Mouse (Mus musculus) midbrain, embryonic 14.5 days (tissue): ENCODE results near the gene Sbpl. TPM values are rescaled to one million over a fixed set of nuclear protein-coding genes. Genes with fewer than 3 reads are reported as not detected.
"Not testable (repeated sequence)": the region's sequence is repeated elsewhere in the genome, so short reads cannot be mapped to it uniquely, and the experiment has no call there.

Experiments used
- ATAC-seq: fragments of 200-750 bp; cut with Nextera tagmentation; 2 replicates; pipeline ENCODE4 v1.8.0; 2017; ENCODE audit warnings: moderate number of reproducible peaks, moderate library complexity; ENCODE audit not compliant: low FRiP score, low TSS enrichment
- DNase-seq: peaks from one replicate; pipeline ENCODE4 v3.0.0-alpha.2; 2015
- H3K27ac ChIP-seq: fragments of 300-500 bp; sonication (generic); replicated peaks from 2 replicates; pipeline ENCODE4 v1.5.1; 2014; ENCODE audit warnings: mild to moderate bottlenecking, low read depth, low read length, moderate library complexity
- H3K27me3 ChIP-seq: fragments of 300-500 bp; sonication (generic); 2 replicates; pipeline ENCODE4 v1.6.1; 2014; ENCODE audit warnings: low read length, control low read depth, mixed read lengths; ENCODE audit not compliant: control insufficient read depth, insufficient read depth
- H3K36me3 ChIP-seq: fragments of 300-500 bp; sonication (generic); 2 replicates; pipeline ENCODE4 v1.6.1; 2014; ENCODE audit warnings: low read length, control low read depth; ENCODE audit not compliant: control insufficient read depth, insufficient read depth
- H3K4me1 ChIP-seq: fragments of 300-500 bp; sonication (generic); 2 replicates; pipeline ENCODE4 v1.6.1; 2014; ENCODE audit warnings: mild to moderate bottlenecking, antibody characterized with exemption, low read length, control low read depth; ENCODE audit not compliant: control insufficient read depth, insufficient read depth
- H3K4me2 ChIP-seq: fragments of 300-500 bp; sonication (generic); 2 replicates; pipeline ENCODE4 v1.6.1; 2014; ENCODE audit warnings: mild to moderate bottlenecking, low read length, moderate library complexity
- H3K4me3 ChIP-seq: fragments of 300-500 bp; sonication (generic); replicated peaks from 2 replicates; pipeline ENCODE4 v1.5.1; 2014; ENCODE audit warnings: low read depth, low read length
- H3K9ac ChIP-seq: fragments of 300-500 bp; sonication (generic); replicated peaks from 2 replicates; pipeline ENCODE4 v1.6.1; 2014; ENCODE audit warnings: mild to moderate bottlenecking, low read length, moderate library complexity
- H3K9me3 ChIP-seq: fragments of 300-500 bp; sonication (generic); 2 replicates; pipeline ENCODE4 v1.6.1; 2016; ENCODE audit warnings: low read length, control low read depth, mixed read lengths; ENCODE audit not compliant: control insufficient read depth
- WGBS: fragments of 180-500 bp; shearing (Covaris S2); extraction: QIAGEN DNeasy Blood & Tissue Kit; methylation state at CpG from one replicate; pipeline ENCODE4 v1.1.7; 2014; 5-methylcytosine and 5-hydroxymethylcytosine counted together
- polyA plus RNA-seq: library from polyadenylated mRNA; unstranded; fragments of >200 nt; fragmentation: Nextera tagmentation; extraction: Ambion mirVana; gene quantifications from 2 replicates; pipeline ENCODE4 v1.2.1, GENCODE M21; 2014

Sbpl gene
- polyA plus RNA-seq, 1 experiment from 2014 or later, result not detected

GRCm38 (mm10) chr17:23968780-23969179, 13.7 kb upstream of the Sbpl start:
- WGBS, result 53% methylated on average over 2 of the region's 2 CpGs
- DNase-seq, result no peak

DNA sequence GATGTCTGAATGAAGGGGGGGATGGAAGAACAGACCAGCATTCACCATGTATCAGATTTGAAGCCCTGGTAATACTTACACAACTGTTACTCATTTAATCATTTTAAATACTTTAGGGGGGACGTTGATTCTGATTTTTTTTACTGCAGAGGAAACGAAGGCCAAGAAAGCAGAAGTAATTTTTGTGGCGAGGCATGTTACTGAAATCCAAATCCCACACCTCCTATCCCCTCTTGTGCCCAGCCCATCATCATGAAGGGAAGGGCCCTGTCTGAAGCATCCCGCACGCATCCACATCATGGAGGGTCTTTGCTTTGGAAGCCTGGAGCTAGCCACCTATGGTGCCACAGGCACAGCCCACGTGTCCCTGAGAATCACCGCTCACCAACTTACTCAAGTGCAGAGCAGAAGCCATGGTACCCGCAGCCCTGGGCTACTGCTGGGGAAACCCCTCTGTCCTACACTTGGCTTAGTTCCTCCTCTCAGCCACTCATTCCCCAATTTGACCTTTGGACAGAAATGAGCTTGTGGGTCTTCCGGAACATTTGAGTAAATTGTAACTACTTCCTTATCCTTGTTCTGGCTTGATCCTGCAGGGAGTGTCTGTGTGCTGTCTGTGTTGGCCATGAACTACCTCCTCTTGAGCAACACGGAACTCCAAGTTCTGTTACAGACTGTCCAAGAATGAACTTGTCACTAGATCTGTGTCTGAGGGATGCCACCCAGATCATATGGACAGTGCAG, 11.8 kb upstream of the Sbpl start:
- 89% methylated on average over 10 of the region's 10 CpGs for WGBS
- Histone ChIP-seq H3K27ac (no peak overlapping the region), H3K27me3 (no peaks in the 10 kb centered on the region), H3K9ac (no peak overlapping the region), H3K36me3 (no peaks in the 10 kb centered on the region), H3K9me3 (no peaks in the 10 kb centered on the region), H3K4me3 (no peak overlapping the region), H3K4me2 (no peak overlapping the region), H3K4me1 (no peaks in the 10 kb centered on the region)
- no peak for DNase-seq
- no peak for ATAC-seq

More at GRCm38 (mm10) chr17:23968780-23969179, 13.7 kb upstream of the Sbpl start:
- H3K9ac ChIP-seq, result no peak overlapping the region
- no peak for ATAC-seq
- H3K27me3 ChIP-seq, result no peaks in the 10 kb centered on the region
- no peaks in the 10 kb centered on the region for H3K4me1 ChIP-seq
- H3K9me3 ChIP-seq, result no peaks in the 10 kb centered on the region
- H3K4me2 ChIP-seq, result no peak overlapping the region
- H3K36me3 ChIP-seq, result no peaks in the 10 kb centered on the region
- H3K4me3 ChIP-seq, result no peak overlapping the region
- H3K27ac ChIP-seq, result no peak overlapping the region

- no peak overlapping the region for H3K27ac ChIP-seq
- H3K27me3 ChIP-seq, result no peaks in the 10 kb centered on the region
- no peak overlapping the region for H3K9ac ChIP-seq
- no peak overlapping the region for H3K4me3 ChIP-seq
- H3K9me3 ChIP-seq, result no peaks in the 10 kb centered on the region
- 25% methylated on average over 6 of the region's 6 CpGs for WGBS
- no peaks in the 10 kb centered on the region for H3K4me1 ChIP-seq
- ATAC-seq (no peak), DNase-seq (no peak)
- no peak overlapping the region for H3K4me2 ChIP-seq
- H3K36me3 ChIP-seq, result no peaks in the 10 kb centered on the region
Measured at GRCm38 (mm10) chr17:23965805-23966425, 10.8 kb upstream of the Sbpl start.

DNA sequence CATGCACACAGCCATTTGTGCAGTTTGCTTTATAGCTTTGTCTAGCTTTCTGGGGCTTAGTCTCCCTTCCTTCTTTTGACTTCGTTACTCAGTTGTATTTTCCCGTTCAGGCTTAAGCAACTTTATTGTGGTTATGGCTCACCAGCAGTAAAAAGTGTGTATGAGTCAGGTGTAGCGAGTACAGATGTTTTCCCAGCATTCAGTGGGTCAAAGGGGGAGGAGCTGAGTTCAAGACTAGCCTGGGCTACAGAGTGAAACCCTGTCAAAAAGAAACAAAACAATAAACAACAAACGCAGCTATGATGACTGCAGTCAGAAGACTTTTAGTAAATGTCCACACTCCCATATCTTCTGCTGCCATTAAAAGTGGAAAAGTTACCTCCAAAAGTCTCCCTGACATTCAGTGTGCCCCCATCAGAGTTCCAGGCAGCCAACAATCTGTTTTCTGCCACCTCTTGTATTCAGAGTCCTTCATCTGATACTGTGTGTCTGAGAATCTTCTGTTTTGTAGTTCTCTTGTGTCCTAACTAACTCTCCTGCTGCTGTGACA, 6.6 kb upstream of the Sbpl start:
- no peak overlapping the region for H3K27ac ChIP-seq
- no peaks in the 10 kb centered on the region for H3K27me3 ChIP-seq
- ATAC-seq (no peak), DNase-seq (no peak)
- no peaks in the 10 kb centered on the region for H3K4me1 ChIP-seq
- no peak overlapping the region for H3K4me3 ChIP-seq
- 69% methylated on average over 4 of the region's 4 CpGs for WGBS
- no peaks in the 10 kb centered on the region for H3K36me3 ChIP-seq
- H3K4me2 ChIP-seq, result no peak overlapping the region
- H3K9ac ChIP-seq, result no peak overlapping the region
- H3K9me3 ChIP-seq, result no peaks in the 10 kb centered on the region

- Histone ChIP-seq H3K4me2 (no peak overlapping the region), H3K9ac (no peak overlapping the region), H3K27me3 (no peaks in the 10 kb centered on the region), H3K4me1 (no peaks in the 10 kb centered on the region), H3K36me3 (no peaks in the 10 kb centered on the region), H3K27ac (0 out of 2 replicates have a peak overlapping the region, but pooled peaks have one; percentile 37), H3K4me3 (no peak overlapping the region), H3K9me3 (no peaks in the 10 kb centered on the region)
- WGBS, result 38% methylated on average over 3 of the region's 3 CpGs
- DNase-seq, result peak; percentile 93
- peak; percentile 85; the same call in 1 of the 2 replicates for ATAC-seq
Measured at GRCm38 (mm10) chr17:23960084-23960738, 5.1 kb upstream of the Sbpl start.

GRCm38 (mm10) chr17:23950828-23951227, 4.2 kb downstream of the Sbpl start:
- not testable (repeated sequence) for H3K4me3 ChIP-seq, ATAC-seq, H3K36me3 ChIP-seq, H3K4me2 ChIP-seq, H3K9ac ChIP-seq, H3K27ac ChIP-seq, H3K27me3 ChIP-seq, H3K9me3 ChIP-seq, DNase-seq, H3K4me1 ChIP-seq
- 78% methylated on average over 4 of the region's 4 CpGs for WGBS

DNA sequence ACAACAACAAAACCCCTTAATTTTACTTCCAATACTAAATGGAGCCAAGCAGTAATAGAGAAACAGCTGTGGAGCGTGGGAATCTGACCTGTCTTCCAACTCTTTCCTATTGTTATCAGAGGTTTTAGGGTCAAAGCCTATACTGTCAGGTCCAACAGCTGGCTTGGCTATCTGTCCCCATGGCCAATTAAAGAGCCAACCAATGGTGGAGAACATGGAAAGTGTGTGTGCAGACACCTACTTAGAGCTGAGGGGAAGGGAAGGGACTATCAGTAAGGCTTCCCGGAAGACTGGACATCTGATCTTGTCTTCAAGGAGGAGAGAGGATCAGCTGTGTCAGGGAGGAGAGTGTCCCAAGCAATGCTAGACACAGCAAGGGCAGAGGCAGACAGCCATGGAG, 6.0 kb downstream of the Sbpl start:
- H3K9me3 ChIP-seq, result no peaks in the 10 kb centered on the region
- H3K4me2 ChIP-seq, result no peak overlapping the region
- no peak overlapping the region for H3K27ac ChIP-seq
- ATAC-seq (no peak), DNase-seq (no peak)
- no peaks in the 10 kb centered on the region for H3K27me3 ChIP-seq
- H3K4me1 ChIP-seq, result no peaks in the 10 kb centered on the region
- no peak overlapping the region for H3K9ac ChIP-seq
- no peaks in the 10 kb centered on the region for H3K36me3 ChIP-seq
- H3K4me3 ChIP-seq, result no peak overlapping the region
- WGBS, result 88% methylated on average over 2 of the region's 2 CpGs

DNA sequence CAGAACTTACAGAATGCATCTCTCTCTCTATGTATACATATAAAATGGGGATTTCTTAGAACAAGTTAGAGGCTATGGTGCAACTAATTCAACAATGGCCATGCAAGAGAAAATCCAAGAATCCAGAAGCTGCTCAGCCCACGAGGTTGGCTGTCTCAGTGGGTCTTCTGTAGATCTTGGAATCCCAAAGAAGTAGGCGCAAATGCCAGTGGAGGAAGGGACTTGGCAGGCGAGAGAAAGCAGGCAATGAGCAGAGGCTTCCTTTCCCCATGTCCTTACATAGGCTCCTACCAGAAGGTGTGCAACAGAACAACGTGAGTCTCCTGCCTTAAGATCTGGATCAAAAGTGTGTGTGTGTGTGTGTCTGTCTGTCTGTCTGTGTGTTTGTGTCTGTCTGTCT, 7.6 kb downstream of the Sbpl start:
- not testable (repeated sequence) for H3K4me2 ChIP-seq, H3K9ac ChIP-seq, H3K4me3 ChIP-seq, H3K27ac ChIP-seq, H3K4me1 ChIP-seq, H3K36me3 ChIP-seq, DNase-seq, H3K9me3 ChIP-seq, H3K27me3 ChIP-seq, ATAC-seq
- 89% methylated on average over 4 of the region's 4 CpGs for WGBS
